Mouse (Mus musculus) stomach, postnatal 0 days (tissue): Measurements from ENCODE around the gene Aspg. TPM values are rescaled to one million over a fixed set of nuclear protein-coding genes. Genes with fewer than 3 reads are reported as not detected.

ENCODE experiments used
- ATAC-seq: fragments of 200-750 bp; cut with Nextera tagmentation; 2 replicates; pipeline ENCODE4 v1.8.0; 2017; ENCODE audit not compliant: low FRiP score, low TSS enrichment
- DNase-seq: peaks from one replicate; pipeline ENCODE4 v3.0.0-alpha.2; 2016; ENCODE audit warnings: low spot score
- H3K27ac ChIP-seq: fragments of 300-500 bp; sonication (generic); replicated peaks from 2 replicates; pipeline ENCODE4 v1.5.1; 2014; ENCODE audit warnings: mild to moderate bottlenecking, control low read depth
- H3K27me3 ChIP-seq: fragments of 300-500 bp; sonication (generic); 2 replicates; pipeline ENCODE4 v1.6.1; 2014; ENCODE audit warnings: low read length; ENCODE audit not compliant: control insufficient read depth, insufficient read depth
- H3K36me3 ChIP-seq: fragments of 300-500 bp; sonication (generic); 2 replicates; pipeline ENCODE4 v1.6.1; 2014; ENCODE audit warnings: low read length, mixed read lengths; ENCODE audit not compliant: control insufficient read depth, insufficient read depth
- H3K4me1 ChIP-seq: fragments of 300-500 bp; sonication (generic); replicated peaks from 2 replicates; pipeline ENCODE4 v1.6.1; 2014; ENCODE audit warnings: antibody characterized with exemption; ENCODE audit not compliant: control insufficient read depth, insufficient read depth
- H3K4me2 ChIP-seq: fragments of 300-500 bp; sonication (generic); replicated peaks from 2 replicates; pipeline ENCODE4 v1.6.1; 2014; ENCODE audit warnings: low read depth, mild to moderate bottlenecking, control low read depth, moderate library complexity
- H3K4me3 ChIP-seq: fragments of 300-500 bp; sonication (generic); 2 replicates; pipeline ENCODE4 v1.5.1; 2014; ENCODE audit warnings: low read depth, low read length, control low read depth
- H3K9ac ChIP-seq: fragments of 300-500 bp; sonication (generic); 2 replicates; pipeline ENCODE4 v1.6.1; 2014; ENCODE audit warnings: mild to moderate bottlenecking, low read length, control low read depth, mixed read lengths
- H3K9me3 ChIP-seq: fragments of 300-500 bp; sonication (generic); 2 replicates; pipeline ENCODE4 v1.6.1; 2016; ENCODE audit warnings: low read length; ENCODE audit not compliant: control insufficient read depth
- CTCF ChIP-seq: IDR thresholded peaks from 2 replicates; pipeline ENCODE4 v1.5.1; 2016; ENCODE audit warnings: antibody characterized with exemption, low read depth, mild to moderate bottlenecking, moderate library complexity
- EP300 ChIP-seq: optimal IDR thresholded peaks from 2 replicates; pipeline ENCODE3; 2016; ENCODE audit warnings: antibody characterized with exemption
- WGBS: fragments of 180-500 bp; shearing (Covaris S2); extraction: QIAGEN DNeasy Blood & Tissue Kit; methylation state at CpG from one replicate; pipeline ENCODE4 v1.1.7; 2014; 5-methylcytosine and 5-hydroxymethylcytosine counted together
- polyA plus RNA-seq: library from polyadenylated mRNA; unstranded; fragments of >200 nt; fragmentation: Nextera tagmentation; extraction: Ambion mirVana; gene quantifications from 2 replicates; pipeline ENCODE4 v1.2.1, GENCODE M21; 2015

Gene Aspg
- polyA plus RNA-seq, 1 experiment from 2014 or later = 6.0 TPM

- no peak overlapping the region for H3K9ac ChIP-seq
- no peak overlapping the region for H3K4me2 ChIP-seq
- H3K27ac ChIP-seq = no peak overlapping the region
- no peak for DNase-seq
- H3K36me3 ChIP-seq = no peaks in the 10 kb centered on the region
- WGBS = 66% methylated on average over 11 of the region's 11 CpGs
- TF ChIP-seq EP300 (no peak), CTCF (no peak)
- no peaks in the 10 kb centered on the region for H3K27me3 ChIP-seq
- no peak overlapping the region for H3K4me3 ChIP-seq
- no peaks in the 10 kb centered on the region for H3K4me1 ChIP-seq
- ATAC-seq = no peak
- H3K9me3 ChIP-seq = no peaks in the 10 kb centered on the region
Observed at GRCm38 (mm10) chr12:112108696-112109445, 2.4 kb downstream of the Aspg start.

GRCm38 (mm10) chr12:112109701-112110100 is 3.2 kb downstream of the Aspg start:
- H3K4me2 ChIP-seq = no peak overlapping the region
- no peaks in the 10 kb centered on the region for H3K27me3 ChIP-seq
- H3K4me3 ChIP-seq = no peak overlapping the region
- H3K9me3 ChIP-seq = no peaks in the 10 kb centered on the region
- H3K9ac ChIP-seq = no peak overlapping the region
- H3K27ac ChIP-seq = no peak overlapping the region
- TF ChIP-seq EP300 = no peak
- no peak for TF ChIP-seq CTCF
- H3K36me3 ChIP-seq = no peaks in the 10 kb centered on the region
- no peaks in the 10 kb centered on the region for H3K4me1 ChIP-seq
- 78% methylated on average over 9 of the region's 9 CpGs for WGBS
- DNase-seq = no peak
- ATAC-seq = no peak

GRCm38 (mm10) chr12:112111323-112111722 is 4.8 kb downstream of the Aspg start:
- Histone ChIP-seq H3K4me3 (no peak overlapping the region), H3K9ac (no peak overlapping the region), H3K9me3 (no peaks in the 10 kb centered on the region), H3K36me3 (no peaks in the 10 kb centered on the region), H3K27me3 (no peaks in the 10 kb centered on the region), H3K4me1 (no peaks in the 10 kb centered on the region), H3K27ac (no peak overlapping the region), H3K4me2 (no peak overlapping the region)
- DNase-seq (no peak), ATAC-seq (no peak)
- TF ChIP-seq EP300 = no peak
- TF ChIP-seq CTCF = no peak
- WGBS = 86% methylated on average over 5 of the region's 5 CpGs

- Histone ChIP-seq H3K4me2 (no peak overlapping the region), H3K27me3 (no peaks in the 10 kb centered on the region), H3K9ac (no peak overlapping the region), H3K9me3 (no peaks in the 10 kb centered on the region), H3K36me3 (no peaks in the 10 kb centered on the region), H3K4me3 (no peak overlapping the region), H3K27ac (no peak overlapping the region), H3K4me1 (no peaks in the 10 kb centered on the region)
- ATAC-seq (no peak), DNase-seq (no peak)
- TF ChIP-seq EP300 (no peak), CTCF (no peak)
- 92% methylated on average over 6 of the region's 6 CpGs for WGBS
Observed at GRCm38 (mm10) chr12:112112235-112112634, 5.8 kb downstream of the Aspg start.

GRCm38 (mm10) chr12:112112686-112113396 is 6.4 kb downstream of the Aspg start:
- Histone ChIP-seq H3K4me1 (no peaks in the 10 kb centered on the region), H3K4me2 (no peak overlapping the region), H3K4me3 (no peak overlapping the region), H3K9ac (no peak overlapping the region), H3K27ac (peak overlapping the region; percentile 40; the same call in 1 of the 2 replicates), H3K9me3 (no peaks in the 10 kb centered on the region), H3K36me3 (no peaks in the 10 kb centered on the region), H3K27me3 (no peaks in the 10 kb centered on the region)
- ATAC-seq (peak; percentile 28), DNase-seq (peak; percentile 62)
- no peak for TF ChIP-seq EP300
- TF ChIP-seq CTCF = no peak
- WGBS = 15% methylated on average over 13 of the region's 13 CpGs

- peak; percentile 99 for TF ChIP-seq CTCF
- TF ChIP-seq EP300 = no peak
- peak; percentile 17 for ATAC-seq
- DNase-seq = peak; percentile 86
- WGBS = 14% methylated on average over 7 of the region's 7 CpGs
- H3K4me1 ChIP-seq = no peaks in the 10 kb centered on the region
- H3K9me3 ChIP-seq = no peaks in the 10 kb centered on the region
- no peak overlapping the region for H3K9ac ChIP-seq
- no peaks in the 10 kb centered on the region for H3K36me3 ChIP-seq
- H3K27me3 ChIP-seq = no peaks in the 10 kb centered on the region
- H3K4me2 ChIP-seq = no peak overlapping the region
- H3K4me3 ChIP-seq = no peak overlapping the region
- peak overlapping the region; percentile 40; the same call in 1 of the 2 replicates for H3K27ac ChIP-seq
Observed at GRCm38 (mm10) chr12:112113710-112114109, 7.2 kb downstream of the Aspg start.
